Mouse (Mus musculus): ENCODE measurements around the gene Atxn7l1. TPM values are rescaled to one million over a fixed set of nuclear protein-coding genes. Genes with fewer than 3 reads are reported as not detected.

Atxn7l1 gene
- 14.4 and 16.5 TPM in 2 replicates for polyA plus RNA-seq (2014; fragmentation: Nextera tagmentation; extraction: Ambion mirVana)

GRCm38 (mm10) chr12:33147497-33148267 lies at the start of gene Atxn7l1:
TSS of gene Atxn7l1 (plus strand) at chr12:33147693.
- Histone ChIP-seq H3K27ac (ENCODE audit: low read depth) (peak within 1 kb of the TSS; percentile 78; the same call in 1 of the 2 replicates), H3K4me3 (ENCODE audit: low read depth, low read length) (peak within 1 kb of the TSS; percentile 78), H3K9ac (peak within 1 kb of the TSS; percentile 92), H3K4me1 (ENCODE audit: insufficient read depth) (peaks cover 13% of the 10 kb centered on the region; the same call in 1 of the 2 replicates), H3K36me3 (ENCODE audit: insufficient read depth) (no peaks in the 10 kb centered on the region), H3K27me3 (ENCODE audit: insufficient read depth, low read length) (0 out of 2 replicates have a peak, but pooled peaks cover 6% of the 10 kb centered on the region), H3K4me2 (peak within 1 kb of the TSS; percentile 96), H3K9me3 (ENCODE audit: low read depth, low read length) (no peaks in the 10 kb centered on the region)
- DNase-seq (peak; percentile 98), ATAC-seq (ENCODE audit: insufficient read depth) (peak; percentile 96)
- WGBS = under 1% methylated on average over 54 of the region's 54 CpGs
- TF ChIP-seq CTCF (IDR thresholded peaks at IDR 0.05; ENCODE audit: low read depth) = peak; percentile 69

GRCm38 (mm10) chr12:33101627-33102026 lies 45.9 kb upstream of the Atxn7l1 start:
- Histone ChIP-seq H3K9ac (no peak overlapping the region), H3K4me1 (ENCODE audit: insufficient read depth) (peaks cover 12% of the 10 kb centered on the region), H3K4me3 (ENCODE audit: low read depth, low read length) (no peak overlapping the region), H3K9me3 (ENCODE audit: low read depth, low read length) (no peaks in the 10 kb centered on the region), H3K27me3 (ENCODE audit: insufficient read depth, low read length) (no peaks in the 10 kb centered on the region), H3K27ac (ENCODE audit: low read depth) (no peak overlapping the region; the same call in 1 of the 2 replicates), H3K36me3 (ENCODE audit: insufficient read depth) (no peaks in the 10 kb centered on the region), H3K4me2 (no peak overlapping the region)
- 60% methylated on average over 8 of the region's 8 CpGs for WGBS
- ATAC-seq (ENCODE audit: insufficient read depth) = no peak
- DNase-seq = no peak
- no peak for TF ChIP-seq CTCF (IDR thresholded peaks at IDR 0.05; ENCODE audit: low read depth)

- no peaks in the 10 kb centered on the region for H3K36me3 ChIP-seq (ENCODE audit: insufficient read depth)
- no peak overlapping the region for H3K4me3 ChIP-seq (ENCODE audit: low read depth, low read length)
- no peaks in the 10 kb centered on the region for H3K9me3 ChIP-seq (ENCODE audit: low read depth, low read length)
- no peak overlapping the region for H3K9ac ChIP-seq
- peak; percentile 95 for ATAC-seq (ENCODE audit: insufficient read depth)
- no peak for TF ChIP-seq CTCF (IDR thresholded peaks at IDR 0.05; ENCODE audit: low read depth)
- H3K4me2 ChIP-seq = peak overlapping the region; percentile 37
- WGBS = 16% methylated on average over 15 of the region's 15 CpGs
- peak; percentile 91 for DNase-seq
- peaks cover 12% of the 10 kb centered on the region for H3K4me1 ChIP-seq (ENCODE audit: insufficient read depth)
- H3K27ac ChIP-seq (ENCODE audit: low read depth) = peak overlapping the region; percentile 62
- H3K27me3 ChIP-seq (ENCODE audit: insufficient read depth, low read length) = no peaks in the 10 kb centered on the region
These were observed 45.0 kb upstream of the Atxn7l1 start for GRCm38 (mm10) chr12:33102342-33103115.

GRCm38 (mm10) chr12:33105724-33106123 lies 41.8 kb upstream of the Atxn7l1 start:
- H3K9ac ChIP-seq = no peak overlapping the region
- H3K27ac ChIP-seq (ENCODE audit: low read depth) = no peak overlapping the region
- no peaks in the 10 kb centered on the region for H3K9me3 ChIP-seq (ENCODE audit: low read depth, low read length)
- ATAC-seq (ENCODE audit: insufficient read depth) (no peak), DNase-seq (no peak)
- 41% methylated on average over 4 of the region's 4 CpGs for WGBS
- TF ChIP-seq CTCF (IDR thresholded peaks at IDR 0.05; ENCODE audit: low read depth) = no peak
- no peaks in the 10 kb centered on the region for H3K27me3 ChIP-seq (ENCODE audit: insufficient read depth, low read length)
- H3K36me3 ChIP-seq (ENCODE audit: insufficient read depth) = no peaks in the 10 kb centered on the region
- no peak overlapping the region for H3K4me3 ChIP-seq (ENCODE audit: low read depth, low read length)
- peaks cover 13% of the 10 kb centered on the region for H3K4me1 ChIP-seq (ENCODE audit: insufficient read depth)
- H3K4me2 ChIP-seq = no peak overlapping the region

GRCm38 (mm10) chr12:33106438-33107167 lies 40.9 kb upstream of the Atxn7l1 start:
- no peak overlapping the region for H3K4me2 ChIP-seq
- H3K27ac ChIP-seq (ENCODE audit: low read depth) = no peak overlapping the region
- H3K4me1 ChIP-seq (ENCODE audit: insufficient read depth) = peaks cover 18% of the 10 kb centered on the region
- TF ChIP-seq CTCF (IDR thresholded peaks at IDR 0.05; ENCODE audit: low read depth) = no peak
- no peak overlapping the region for H3K4me3 ChIP-seq (ENCODE audit: low read depth, low read length)
- 79% methylated on average over 10 of the region's 10 CpGs for whole genome bisulfite sequencing
- DNase-seq (no peak), ATAC-seq (ENCODE audit: insufficient read depth) (no peak)
- H3K36me3 ChIP-seq (ENCODE audit: insufficient read depth) = no peaks in the 10 kb centered on the region
- H3K27me3 ChIP-seq (ENCODE audit: insufficient read depth, low read length) = no peaks in the 10 kb centered on the region
- no peaks in the 10 kb centered on the region for H3K9me3 ChIP-seq (ENCODE audit: low read depth, low read length)
- H3K9ac ChIP-seq = no peak overlapping the region

- peaks cover 8% of the 10 kb centered on the region; the same call in 1 of the 2 replicates for H3K4me1 ChIP-seq (ENCODE audit: insufficient read depth)
- H3K4me2 ChIP-seq = no peak overlapping the region
- no peak overlapping the region for H3K4me3 ChIP-seq (ENCODE audit: low read depth, low read length)
- no peaks in the 10 kb centered on the region for H3K27me3 ChIP-seq (ENCODE audit: insufficient read depth, low read length)
- DNase-seq (peak; percentile 68), ATAC-seq (ENCODE audit: insufficient read depth) (peak; percentile 63; the same call in 1 of the 2 replicates)
- no peaks in the 10 kb centered on the region for H3K9me3 ChIP-seq (ENCODE audit: low read depth, low read length)
- peak; percentile 69 for TF ChIP-seq CTCF (IDR thresholded peaks at IDR 0.05; ENCODE audit: low read depth)
- no peak overlapping the region for H3K27ac ChIP-seq (ENCODE audit: low read depth)
- no peaks in the 10 kb centered on the region for H3K36me3 ChIP-seq (ENCODE audit: insufficient read depth)
- no peak overlapping the region for H3K9ac ChIP-seq
These were observed 38.0 kb upstream of the Atxn7l1 start for GRCm38 (mm10) chr12:33109531-33109930.

All from lung, embryonic 14.5 days (tissue).